Mouse (Mus musculus) embryonic fibroblast, embryonic 13.5 days (primary cell): ENCODE measurements around the gene Shank1.

Source experiments
- CTCF ChIP-seq: IDR thresholded peaks from 2 replicates; pipeline ENCODE4 v1.5.1; 2011; ENCODE audit warnings: mild to moderate bottlenecking, control low read depth, low read length, moderate library complexity, borderline replicate concordance; ENCODE audit not compliant: insufficient read depth
- POLR2A ChIP-seq: IDR thresholded peaks from 2 replicates; pipeline ENCODE4 v1.6.1; 2011; ENCODE audit warnings: low read depth, mild to moderate bottlenecking, control low read depth, low read length, moderate library complexity

GRCm38 (mm10) chr7:44353601-44354340, 43.7 kb downstream of the Shank1 start:
- TF ChIP-seq CTCF (no peak), POLR2A (no peak)
